16 mouse cellular contexts compared by ENCODE assay signal in the genomic region with DNA sequence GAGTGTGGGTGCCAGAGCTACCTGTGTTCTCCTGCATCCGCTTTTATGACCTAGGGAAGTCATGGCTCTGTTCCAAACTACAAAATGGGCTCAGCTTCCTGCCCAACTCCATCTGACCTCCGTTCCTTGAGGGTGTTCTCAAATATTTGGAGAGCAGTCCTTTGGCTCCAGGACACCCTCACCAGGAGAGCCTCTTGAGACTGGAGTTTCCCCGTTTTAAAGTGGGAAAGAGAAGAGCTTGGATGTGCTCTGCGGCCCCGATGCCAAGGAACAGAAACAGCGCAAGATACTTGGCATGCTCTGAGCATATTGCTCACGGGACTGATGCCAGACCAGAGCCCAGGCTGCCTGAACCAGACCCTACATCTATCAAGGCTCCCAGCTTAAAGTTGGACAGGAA.
A peak's percentile ranks its signal among the peaks of the same experiment; 100 is the strongest.
DNase-seq lines count a peak whose midpoint lies in the region; ATAC-seq lines count a peak whose summit lies in the region.
"Had no signal": no experiment of that assay in that cellular context is flagged by ENCODE, and none has a peak within 500 bp of the region (broad histone marks: within the 10 kb centered on the region; RNA-seq: fewer than 3 reads in every experiment).

No protein-coding gene starts in this region.

- intact Hi-C loops in heart, postnatal 14 days (cut with DNase I): no loop called here

- H3K9me3 ChIP-seq in midbrain, embryonic 11.5 days (ENCODE audit: control insufficient read depth, low read length): no peaks in the 10 kb centered on the region
- H3K9me3 ChIP-seq: hindbrain, embryonic 15.5 days; neural tube, embryonic 12.5 days had no signal

- ATAC-seq in midbrain, embryonic 11.5 days (ENCODE audit: low FRiP score): no peak

- WGBS in midbrain, embryonic 11.5 days: 94% methylated on average over 7 of the region's 7 CpGs

- peaks cover 13% of the 10 kb centered on the region for H3K36me3 ChIP-seq in midbrain, embryonic 11.5 days (ENCODE audit: control insufficient read depth, insufficient read depth, low read length)

- no peaks in the 10 kb centered on the region for H3K27me3 ChIP-seq in midbrain, embryonic 11.5 days (ENCODE audit: control insufficient read depth, insufficient read depth, low read length)
- H3K27me3 ChIP-seq: hindbrain, embryonic 15.5 days; neural tube, embryonic 12.5 days had no signal

- no peaks in the 10 kb centered on the region for H3K4me1 ChIP-seq in midbrain, embryonic 11.5 days (ENCODE audit: control insufficient read depth, insufficient read depth, low read length)
- H3K4me1 ChIP-seq: hindbrain, embryonic 15.5 days; neural tube, embryonic 12.5 days had no signal

- DNase-seq in adrenal gland, postnatal 10 days: peak; percentile 49
- no peak for DNase-seq in adrenal gland, postnatal 25 days
- peak; percentile 16 to 17 for DNase-seq in heart, postnatal 14 days
- DNase-seq in heart, adult 11 months: no peak
- DNase-seq in ovary, postnatal 14 days (ENCODE audit: low spot score): peak; percentile 32
- DNase-seq in ovary, postnatal 10 days (ENCODE audit: low spot score): no peak
- DNase-seq in lung, postnatal 36 days: peak; percentile 82
- no peak for DNase-seq in midbrain, embryonic 11.5 days (ENCODE audit: low spot score, missing footprints)
- DNase-seq: gastrocnemius, postnatal 36 days; midbrain, embryonic 14.5 days; retina, postnatal 1 day; thymus, adult 18-20 months had no signal

- H3K27ac ChIP-seq in midbrain, embryonic 11.5 days (ENCODE audit: low read depth, low read length): no peak overlapping the region
- H3K27ac ChIP-seq: hindbrain, embryonic 15.5 days; kidney, postnatal 0 days; macrophage; neural tube, embryonic 12.5 days had no signal

- no peak overlapping the region for H3K4me2 ChIP-seq in midbrain, embryonic 11.5 days
- H3K4me2 ChIP-seq: hindbrain, embryonic 15.5 days; neural tube, embryonic 12.5 days had no signal

- H3K4me3 ChIP-seq in midbrain, embryonic 11.5 days (ENCODE audit: low read depth, low read length): no peak overlapping the region
- H3K4me3 ChIP-seq: hindbrain, embryonic 15.5 days; neural tube, embryonic 12.5 days had no signal

- no peak overlapping the region for H3K9ac ChIP-seq in midbrain, embryonic 11.5 days (ENCODE audit: low read length)
- H3K9ac ChIP-seq: hindbrain, embryonic 15.5 days; neural tube, embryonic 12.5 days had no signal

Comparison
In these comparisons a context has a peak if more than half of its experiments do, and no peak if none do; other contexts are left out.
1. DNase-seq: peak in adrenal gland, postnatal 10 days (single experiment), heart, postnatal 14 days (2 of 2), ovary, postnatal 14 days (single experiment) and lung, postnatal 36 days (single experiment); none in adrenal gland, postnatal 25 days (single experiment), heart, adult 11 months (single experiment), ovary, postnatal 10 days (single experiment) and midbrain, embryonic 11.5 days (single experiment).